Mouse (Mus musculus): Measurements from ENCODE around the gene Ccdc96.

DNA sequence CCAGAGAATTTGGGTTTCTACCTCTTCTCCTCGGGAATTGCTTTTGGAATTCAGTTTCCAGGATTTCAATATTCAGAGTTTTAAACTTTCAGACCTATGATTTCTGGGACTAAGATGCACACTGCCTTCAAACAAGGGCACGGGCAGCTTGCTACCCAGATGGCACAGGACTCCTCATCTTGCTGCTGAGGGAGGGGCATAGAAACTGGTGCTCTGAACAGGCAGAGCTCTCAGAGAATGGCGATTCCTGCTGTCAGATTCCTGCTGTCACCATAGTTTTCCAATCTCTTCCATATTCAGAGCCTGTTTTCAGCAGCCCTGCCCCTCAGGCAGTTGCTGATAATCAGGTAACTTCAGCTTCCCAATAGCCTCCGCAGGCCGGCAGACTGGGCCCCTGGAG is 31.2 kb downstream of the Ccdc96 start:
- TF ChIP-seq CTCF (IDR thresholded peaks at IDR 0.05; ENCODE audit: control insufficient read depth, insufficient read depth, low read length) (no peak), POLR2A (IDR thresholded peaks at IDR 0.05; ENCODE audit: borderline replicate concordance, control insufficient read depth, low read depth, low read length) (no peak)

Data from bone marrow, adult 2 months (tissue).